In genomic region chr3:117459507-117459906, GRCm38 (mm10) we compare ENCODE assay signal across 25 mouse cellular contexts.
DNase-seq lines count a peak whose midpoint lies in the region; ATAC-seq and TF ChIP-seq lines count a peak whose summit lies in the region.
"Had no signal": no experiment of that assay in that cellular context is flagged by ENCODE, and none has a peak within 500 bp of the region (broad histone marks: within the 10 kb centered on the region; RNA-seq: fewer than 3 reads in every experiment).

No protein-coding gene starts in this region.

- TF ChIP-seq CTCF in C2C12 (IDR thresholded peaks at IDR 0.05; ENCODE audit: control insufficient read depth, insufficient read depth, insufficient read length): no peak

- ATAC-seq in liver, embryonic 12.5 days: no peak
- ATAC-seq: forebrain, embryonic 13.5 days; forebrain, embryonic 16.5 days; hindbrain, postnatal 0 days; inflammation-experienced regulatory T-cells, adult 6 months; intestine, embryonic 16.5 days; Patski had no signal

- DNase-seq in adrenal gland, postnatal 14 days: peak; percentile 5
- DNase-seq in adrenal gland, postnatal 10 days: no peak
- peak; percentile 11 for DNase-seq in MN1 (ENCODE audit: low spot score)
- DNase-seq in retina, postnatal 1 day: peak; percentile 50
- DNase-seq: cerebellum, adult 18-20 months; cerebellum, adult 9-10 months; cerebellum, postnatal 25 days; gastrocnemius, postnatal 10 days; gastrocnemius, postnatal 36 days; heart, adult 2 months; heart, postnatal 14 days; heart, postnatal 4 days; kidney, adult 18-20 months had no signal

- H3K27me3 ChIP-seq in C2C12 (ENCODE audit: control insufficient read depth, insufficient read depth, insufficient read length): no peaks in the 10 kb centered on the region
- no peaks in the 10 kb centered on the region for H3K27me3 ChIP-seq in liver, embryonic 12.5 days (replicated peaks)
- H3K27me3 ChIP-seq: forebrain, embryonic 13.5 days; heart, embryonic 13.5 days; Patski had no signal

- H3K27ac ChIP-seq in liver, embryonic 12.5 days: no peak overlapping the region
- H3K27ac ChIP-seq: forebrain, embryonic 10.5 days; forebrain, embryonic 13.5 days; heart, adult 2 months; heart, embryonic 10.5 days; heart, embryonic 13.5 days; hindbrain, embryonic 14.5 days; hindbrain, postnatal 0 days had no signal

- H3K4me1 ChIP-seq in liver, embryonic 12.5 days: no peaks in the 10 kb centered on the region
- H3K4me1 ChIP-seq: forebrain, embryonic 13.5 days; heart, embryonic 10.5 days; heart, embryonic 13.5 days had no signal

- H3ac ChIP-seq in C2C12 (ENCODE audit: control insufficient read depth, insufficient read length, low read depth): no peak overlapping the region

- no peak overlapping the region for H3K9ac ChIP-seq in liver, embryonic 12.5 days
- H3K9ac ChIP-seq: forebrain, embryonic 13.5 days; heart, embryonic 13.5 days; hindbrain, embryonic 14.5 days had no signal

- H3K79me2 ChIP-seq in C2C12 (ENCODE audit: control insufficient read depth, insufficient read depth): no peaks in the 10 kb centered on the region

- H3K9me3 ChIP-seq in liver, embryonic 12.5 days (replicated peaks): no peaks in the 10 kb centered on the region
- H3K9me3 ChIP-seq: forebrain, embryonic 10.5 days; forebrain, embryonic 13.5 days; heart, embryonic 10.5 days; heart, embryonic 13.5 days had no signal

- WGBS in liver, embryonic 12.5 days (ENCODE audit: insufficient replicate concordance): 83% methylated on average over 2 of the region's 2 CpGs

- H3K36me3 ChIP-seq in C2C12 (ENCODE audit: control insufficient read depth, insufficient read depth): no peaks in the 10 kb centered on the region
- no peaks in the 10 kb centered on the region for H3K36me3 ChIP-seq in liver, embryonic 12.5 days
- H3K36me3 ChIP-seq: forebrain, embryonic 10.5 days; heart, embryonic 10.5 days; heart, embryonic 13.5 days had no signal

- H3K79me3 ChIP-seq in C2C12 (ENCODE audit: low read depth): no peaks in the 10 kb centered on the region

- H3K4me3 ChIP-seq in C2C12 (ENCODE audit: insufficient read depth, poor library complexity, severe bottlenecking): no peak overlapping the region
- no peak overlapping the region for H3K4me3 ChIP-seq in liver, embryonic 12.5 days
- H3K4me3 ChIP-seq: forebrain, embryonic 10.5 days; forebrain, embryonic 13.5 days; heart, adult 2 months; heart, embryonic 10.5 days; heart, embryonic 13.5 days had no signal

- H3K4me2 ChIP-seq in liver, embryonic 12.5 days: no peak overlapping the region
- H3K4me2 ChIP-seq: forebrain, embryonic 13.5 days; heart, embryonic 13.5 days; hindbrain, embryonic 14.5 days had no signal

TF ChIP-seq in C2C12, 6 proteins besides CTCF, POLR2A, EP300 and RAD21:
- TF ChIP-seq CEBPB (IDR thresholded peaks at IDR 0.05; ENCODE audit: low read depth) (peak; percentile 80), MYOD1 (IDR thresholded peaks at IDR 0.05; ENCODE audit: control insufficient read depth, insufficient read length, low read depth) (no peak)
